Mouse (Mus musculus): ENCODE measurements at regions not wholly inside any gene's neighbourhood (a gene's known extent, or its start where the extent isn't known, plus 50 kb on each side); places are given as distances from the start of the nearest gene placed in this dataset.

- intact Hi-C loops (cut with DNase I) = loop anchor here (10.0 kb wide), 1 partner anchor 919 kb away; no protein-coding TSS in a partner anchor
- no peak for DNase-seq
These were observed 192.6 kb upstream of the Cldn34d start for GRCm38 (mm10) chrX:76795304-76795703.

- intact Hi-C loops (cut with DNase I) = loop anchor here (10.0 kb wide), 1 partner anchor 924 kb away; no protein-coding TSS in a partner anchor
- no peak for DNase-seq
These were observed 187.9 kb upstream of the Cldn34d start for GRCm38 (mm10) chrX:76790613-76791012.

DNA sequence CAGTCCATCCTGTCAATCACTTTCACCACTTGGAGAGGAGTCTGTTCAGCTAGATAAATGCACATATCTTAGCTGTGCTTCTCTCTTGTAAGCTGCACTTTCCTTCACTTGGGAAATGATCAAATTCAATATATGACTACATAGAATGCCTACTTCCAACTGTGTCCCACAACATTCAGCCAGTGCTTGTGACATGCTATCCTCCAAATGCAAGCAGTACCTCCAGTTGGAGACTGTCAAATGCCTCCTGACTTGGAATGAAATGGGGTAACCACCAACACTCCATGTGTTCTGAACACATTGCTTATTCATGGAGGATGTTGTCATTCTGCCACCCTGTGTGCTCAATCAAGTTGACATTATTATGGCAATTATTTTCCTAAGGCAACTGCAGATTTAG, 177.3 kb upstream of the Cldn34d start:
- intact Hi-C loops (cut with DNase I) = no loop called here
- no peak for DNase-seq
